Mouse (Mus musculus) layer of hippocampus, adult 9-10 months (tissue): ENCODE data around the gene Aldoart2.
"Not testable (repeated sequence)": the region's sequence is repeated elsewhere in the genome, so short reads cannot be mapped to it uniquely, and the experiment has no call there.

Experiments
- DNase-seq: peaks from one replicate; pipeline ENCODE4 v3.0.0; 2022; ENCODE audit warnings: low spot score

Aldoart2 gene

DNA sequence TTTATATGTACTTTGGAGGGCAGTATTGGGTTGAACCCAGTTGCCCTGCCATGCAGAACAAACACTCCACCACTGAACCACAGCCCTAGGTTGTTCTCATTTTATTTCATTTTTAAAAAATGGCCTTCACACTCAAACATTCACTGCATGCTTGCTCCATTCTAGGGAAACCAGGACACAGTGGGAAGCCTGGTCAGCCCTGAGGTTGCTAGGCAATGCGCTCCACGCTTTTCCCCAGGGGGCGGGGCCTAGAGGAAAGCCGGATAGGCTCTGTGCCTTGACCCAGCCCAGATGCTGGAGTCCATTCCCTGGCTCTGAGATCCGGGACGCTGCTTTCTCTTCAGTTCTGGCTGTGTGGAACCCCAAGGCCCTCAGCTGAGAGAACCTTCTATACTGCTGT, 8.8 kb downstream of the Aldoart2 start:
- no peak for DNase-seq

DNA sequence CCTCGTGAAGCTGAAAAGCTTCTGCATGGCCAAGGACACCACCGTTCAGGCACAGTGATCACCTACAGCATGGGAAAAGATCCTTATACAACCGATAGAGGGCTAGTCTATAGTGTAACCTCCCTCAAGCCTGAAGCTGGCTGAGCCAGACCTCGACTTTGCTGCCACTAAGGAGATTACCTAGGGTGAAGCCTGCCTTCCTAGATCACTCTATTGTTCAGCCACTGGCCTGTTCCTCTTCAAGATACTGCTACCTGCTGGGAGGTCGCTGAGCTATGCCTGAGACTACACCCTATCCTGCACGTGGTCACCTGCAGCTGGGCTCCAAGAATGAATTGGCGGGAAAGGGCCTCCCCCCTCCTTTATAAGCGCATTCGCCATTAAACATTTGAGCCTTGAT, 21.9 kb downstream of the Aldoart2 start:
- not testable (repeated sequence) for DNase-seq

DNA sequence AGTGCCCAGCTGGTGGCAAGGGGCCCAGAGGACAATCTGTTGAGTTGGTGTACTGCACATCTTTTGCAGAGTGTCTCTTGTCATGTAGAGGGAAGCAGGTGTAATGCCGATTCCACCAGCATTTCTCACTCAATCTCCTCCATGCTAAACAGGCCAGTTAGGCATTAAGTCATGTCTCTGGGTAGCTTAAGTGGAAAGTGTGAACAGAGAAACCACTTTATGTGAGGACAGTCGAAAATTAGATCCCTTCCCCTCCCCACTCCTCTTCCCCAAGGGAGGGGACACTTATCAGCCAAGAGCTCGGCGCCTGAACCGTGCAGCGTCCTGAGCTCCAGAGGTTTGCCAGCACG, 33.5 kb downstream of the Aldoart2 start:
- DNase-seq, result no peak

DNA sequence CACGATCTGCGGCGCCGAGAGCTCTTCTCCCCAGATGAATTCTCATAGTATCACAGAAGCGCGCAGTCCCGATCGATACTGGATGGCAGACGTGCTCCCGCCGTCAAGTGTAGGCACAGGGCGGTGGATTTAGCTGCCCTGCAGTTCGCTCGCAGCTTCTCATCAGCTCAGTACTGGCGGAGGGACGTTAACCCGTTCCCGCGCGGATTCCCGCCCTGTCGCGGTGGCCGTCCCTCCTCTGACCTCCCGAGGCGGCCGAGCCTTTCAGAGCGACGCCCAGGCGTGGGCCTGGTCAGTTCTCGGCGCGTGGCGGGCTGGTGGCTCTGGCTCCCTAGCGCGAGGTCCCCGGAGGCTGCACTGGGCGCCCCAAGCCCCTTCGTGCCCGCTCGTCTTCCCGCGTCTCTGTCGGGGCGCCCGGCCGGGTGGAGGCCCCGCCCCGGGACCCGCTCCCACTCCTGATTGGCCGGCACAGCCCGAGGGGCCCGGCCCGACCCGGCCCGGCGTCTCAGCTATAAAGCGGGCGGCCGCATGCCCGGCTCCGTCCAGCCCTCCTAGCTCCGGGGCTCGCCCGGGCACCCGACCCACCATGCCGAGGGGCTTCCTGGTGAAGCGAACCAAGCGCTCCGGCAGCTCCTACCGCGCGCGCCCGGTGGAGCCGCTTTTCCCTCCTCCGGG, 34.0 kb downstream of the Aldoart2 start, which contains the start of gene Insm2:
Gene Insm2 (plus strand): TSS at position 541 of the 675 bp plus-strand sequence.
- no peak for DNase-seq

DNA sequence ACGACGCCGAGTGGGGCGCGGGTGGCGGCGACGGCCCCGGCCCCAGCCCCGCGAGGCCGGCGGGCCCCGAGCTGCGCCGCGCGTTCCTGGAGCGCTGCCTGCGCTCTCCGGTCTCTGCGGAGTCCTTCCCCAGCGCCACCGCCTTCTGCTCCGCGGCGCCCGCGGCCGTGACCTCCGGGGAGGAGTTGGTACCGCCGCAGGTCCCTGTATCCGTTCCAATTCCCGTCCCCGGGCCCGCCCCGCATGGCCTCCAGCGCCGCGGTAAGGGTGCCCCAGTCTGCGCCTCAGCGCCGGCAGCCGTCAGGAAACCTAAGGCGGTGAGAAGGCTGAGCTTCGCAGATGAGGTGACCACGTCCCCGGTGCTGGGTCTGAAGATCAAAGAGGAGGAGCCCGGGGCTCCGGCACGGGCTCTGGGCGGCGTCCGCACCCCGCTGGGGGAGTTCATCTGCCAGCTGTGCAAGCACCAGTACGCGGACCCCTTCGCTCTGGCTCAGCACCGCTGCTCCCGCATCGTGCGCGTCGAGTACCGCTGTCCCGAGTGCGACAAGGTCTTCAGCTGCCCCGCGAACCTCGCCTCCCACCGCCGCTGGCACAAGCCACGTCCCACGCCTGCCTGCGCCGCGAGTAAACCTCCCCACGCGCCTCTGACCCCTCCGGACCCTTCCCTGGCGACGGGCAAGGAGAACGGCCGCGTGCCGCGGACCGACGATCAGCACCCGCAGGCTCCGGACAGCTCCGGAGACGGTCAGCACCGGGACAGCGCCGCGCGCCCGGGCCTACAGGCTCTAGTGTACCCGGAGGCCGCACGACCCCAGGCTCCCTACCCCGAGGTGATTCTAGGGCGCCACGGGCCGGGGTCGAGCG, 34.8 kb downstream of the Aldoart2 start:
- no peak for DNase-seq

DNA sequence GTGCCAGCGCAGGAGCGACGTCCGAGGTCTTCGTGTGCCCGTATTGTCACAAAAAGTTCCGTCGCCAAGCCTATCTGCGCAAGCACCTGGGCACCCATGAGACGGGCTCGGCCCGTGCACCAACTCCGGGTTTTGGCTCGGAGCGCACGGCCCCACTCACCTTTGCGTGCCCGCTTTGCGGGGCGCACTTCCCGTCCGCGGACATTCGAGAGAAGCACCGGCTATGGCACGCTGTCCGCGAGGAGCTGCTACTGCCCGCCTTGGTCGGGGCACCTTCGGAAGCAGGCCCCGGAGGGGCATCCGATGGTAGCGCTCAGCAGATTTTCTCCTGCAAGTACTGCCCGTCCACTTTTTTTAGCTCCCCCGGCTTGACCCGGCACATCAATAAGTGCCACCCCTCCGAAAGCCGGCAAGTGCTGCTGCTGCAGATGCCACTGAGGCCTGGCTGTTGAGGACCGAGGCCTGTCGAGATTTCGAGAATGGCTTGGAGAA, 35.5 kb downstream of the Aldoart2 start:
- no peak for DNase-seq

DNA sequence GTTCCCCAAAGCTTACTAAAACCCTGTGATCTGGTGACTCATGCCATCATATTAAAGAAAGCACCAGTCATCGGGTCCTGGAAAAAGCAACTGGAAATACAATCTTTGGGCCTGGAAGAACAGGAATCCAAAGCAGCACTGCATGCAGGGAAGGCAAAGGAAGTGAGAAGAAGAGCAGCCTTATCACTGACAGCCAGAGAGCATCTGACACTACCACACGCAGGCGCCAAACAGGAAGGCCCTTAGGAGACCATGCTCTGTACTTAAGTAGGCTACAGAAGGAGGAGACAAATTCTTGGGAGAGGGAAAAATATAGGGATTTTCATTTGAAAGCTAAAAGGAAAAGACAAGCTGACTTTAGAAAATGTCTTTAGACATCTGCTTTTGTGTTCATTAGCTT, 39.4 kb downstream of the Aldoart2 start:
- DNase-seq, result no peak

DNA sequence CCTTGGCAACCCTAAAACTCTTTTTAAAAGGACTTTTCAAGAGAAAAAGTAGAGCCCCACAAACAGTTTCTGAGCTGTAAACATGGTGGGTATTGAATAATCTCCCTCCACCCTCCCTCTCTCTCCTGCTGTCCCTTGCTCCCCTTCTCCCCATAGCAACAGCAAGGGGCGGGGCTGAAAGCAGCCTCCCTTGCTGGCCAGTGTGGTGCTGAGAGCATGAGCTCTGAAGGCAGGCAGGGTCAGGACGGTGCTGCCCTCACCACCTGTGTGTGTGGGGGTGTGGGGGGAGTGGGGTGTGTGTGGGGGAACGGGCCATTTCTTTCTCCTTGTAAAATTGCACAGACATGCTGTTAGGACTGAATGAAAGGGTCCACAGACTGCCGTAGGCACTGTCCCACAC, 42.9 kb downstream of the Aldoart2 start:
- DNase-seq, result no peak

DNA sequence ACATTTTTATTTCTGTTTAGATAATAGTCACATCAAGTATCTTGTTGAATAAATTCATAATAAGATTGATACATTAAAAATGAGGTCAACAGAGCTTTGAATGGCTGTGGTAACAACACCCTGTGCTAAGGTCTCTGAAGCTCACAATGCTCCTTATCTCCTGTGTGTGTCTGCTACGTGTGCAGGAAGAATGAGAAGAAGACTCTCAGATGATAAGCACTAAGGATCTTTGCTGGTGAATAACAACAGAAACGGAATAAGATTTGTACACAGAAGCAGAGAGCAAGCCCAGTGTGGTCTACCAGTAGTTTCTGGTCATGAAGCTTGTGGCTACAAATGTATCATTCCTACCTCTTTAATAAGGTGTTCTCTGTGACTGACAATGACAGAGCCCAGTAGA, 45.8 kb downstream of the Aldoart2 start:
- no peak for DNase-seq
